Mouse (Mus musculus): ENCODE data around the gene Atp5k.

The Atp5k gene

GRCm38 (mm10) chr5:108431196-108431595, 3.1 kb downstream of the Atp5k start:
- DNase-seq (ENCODE audit: extremely low read depth, insufficient read length, low spot score), result no peak

GRCm38 (mm10) chr5:108427186-108427585, 7.1 kb downstream of the Atp5k start:
- DNase-seq (ENCODE audit: extremely low read depth, insufficient read length, low spot score), result no peak

- DNase-seq (ENCODE audit: extremely low read depth, insufficient read length, low spot score), result no peak
Measured at GRCm38 (mm10) chr5:108423427-108423826, 10.8 kb downstream of the Atp5k start.

DNA sequence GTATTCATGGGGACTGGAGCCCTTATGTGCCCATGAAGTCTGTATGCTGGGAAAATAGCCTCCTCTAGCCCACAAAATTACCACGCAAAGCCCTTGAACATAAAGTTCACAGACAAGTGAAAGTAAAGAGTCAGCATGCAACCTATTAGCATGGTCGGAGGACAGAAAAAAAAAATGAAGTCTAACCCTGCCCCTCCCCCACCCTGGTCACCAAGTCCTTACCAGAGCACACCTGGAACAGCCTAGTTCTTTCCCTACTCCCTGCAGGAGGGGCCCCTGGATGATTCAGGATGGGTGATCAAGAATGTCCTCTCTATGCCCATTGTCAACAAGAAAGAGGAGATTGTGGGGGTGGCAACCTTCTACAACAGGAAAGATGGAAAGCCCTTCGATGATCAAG, 11.5 kb downstream of the Atp5k start:
- no peak for DNase-seq (ENCODE audit: extremely low read depth, insufficient read length, low spot score)

DNA sequence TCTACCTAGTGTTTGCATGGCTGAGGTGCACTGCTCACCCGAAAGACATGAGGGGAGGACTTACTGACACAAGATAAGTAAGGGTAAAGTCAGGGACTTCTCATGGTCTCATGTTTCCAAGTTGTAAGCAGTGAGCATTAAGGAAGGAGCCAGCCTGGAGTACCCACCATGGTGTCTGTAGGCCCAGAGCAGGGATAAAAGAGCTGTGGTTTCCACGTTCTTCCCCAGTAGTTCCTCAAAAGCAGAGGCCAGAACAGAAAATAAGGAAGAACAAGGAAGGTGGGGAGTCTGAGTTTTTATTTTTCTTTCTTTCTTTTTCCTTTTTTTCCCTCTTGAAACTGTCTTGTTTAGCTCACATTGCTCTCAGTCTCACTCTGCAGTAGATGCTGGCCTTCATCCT, 19.5 kb downstream of the Atp5k start:
- no peak for DNase-seq (ENCODE audit: extremely low read depth, insufficient read length, low spot score)

GRCm38 (mm10) chr5:108406977-108407376, 27.3 kb downstream of the Atp5k start:
- DNase-seq (ENCODE audit: extremely low read depth, insufficient read length, low spot score), result no peak

DNA sequence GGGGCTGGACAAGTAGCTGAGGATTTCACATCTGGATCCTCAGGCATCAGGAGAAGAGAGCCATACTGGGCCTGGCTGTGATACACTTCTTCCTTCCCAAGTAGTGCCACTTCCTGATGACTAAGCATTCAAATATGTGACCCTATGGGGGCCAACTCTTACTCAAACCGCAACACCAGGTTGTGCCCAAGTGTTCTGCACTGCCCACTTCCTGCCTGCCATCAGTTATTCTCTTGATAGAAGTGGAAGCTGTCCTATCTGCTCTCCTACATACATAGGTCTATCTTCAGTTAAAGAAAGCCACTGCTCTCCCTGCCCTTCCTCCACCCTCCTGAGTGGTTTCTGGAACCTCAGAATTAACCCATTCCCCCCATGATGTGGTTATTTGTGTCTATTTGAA, 28.8 kb downstream of the Atp5k start:
- DNase-seq (ENCODE audit: extremely low read depth, insufficient read length, low spot score), result peak; percentile 59

DNA sequence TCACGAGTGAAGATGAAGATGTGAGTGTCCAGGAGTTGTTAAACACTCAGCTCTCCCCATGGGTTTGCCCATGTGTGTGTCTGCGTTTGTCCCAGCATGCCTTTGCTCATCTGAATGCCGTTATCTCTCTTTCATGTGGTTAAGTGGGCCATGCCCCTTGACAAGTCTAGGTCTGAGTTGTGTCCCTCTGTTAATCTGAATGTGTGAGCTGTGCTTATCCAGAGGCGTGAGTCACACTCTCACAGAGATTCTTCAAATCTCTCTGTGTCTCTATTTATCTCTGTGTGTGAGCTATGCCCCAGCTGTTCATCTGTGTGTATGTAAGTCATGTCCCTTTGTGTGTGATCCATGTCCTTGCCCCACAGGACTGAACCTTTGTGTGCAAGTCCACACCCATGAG, 30.8 kb downstream of the Atp5k start:
- DNase-seq (ENCODE audit: extremely low read depth, insufficient read length, low spot score), result no peak

- no peak for DNase-seq (ENCODE audit: extremely low read depth, insufficient read length, low spot score)
Measured at GRCm38 (mm10) chr5:108389744-108390143, 44.5 kb downstream of the Atp5k start.

GRCm38 (mm10) chr5:108388201-108388600, 46.0 kb downstream of the Atp5k start, which contains the start of gene Pde6b:
TSS of gene Pde6b (plus strand) at chr5:108388391.
- DNase-seq (ENCODE audit: extremely low read depth, insufficient read length, low spot score), result no peak

GRCm38 (mm10) chr5:108386449-108386848, 47.8 kb downstream of the Atp5k start:
- DNase-seq (ENCODE audit: extremely low read depth, insufficient read length, low spot score), result no peak

GRCm38 (mm10) chr5:108385632-108386031, 48.6 kb downstream of the Atp5k start:
- DNase-seq (ENCODE audit: extremely low read depth, insufficient read length, low spot score), result peak; percentile 35

Measured in 3134 (cell line).